Mouse (Mus musculus) kidney, embryonic 15.5 days (tissue): ENCODE results near the gene Flot2. TPM values are rescaled to one million over a fixed set of nuclear protein-coding genes. Genes with fewer than 3 reads are reported as not detected.

Experiments
- ATAC-seq: fragments of 200-750 bp; cut with Nextera tagmentation; replicated peaks from 2 replicates; pipeline ENCODE4 v1.8.0; 2017; ENCODE audit warnings: moderate TSS enrichment; ENCODE audit not compliant: low FRiP score
- H3K27ac ChIP-seq: fragments of 300-500 bp; sonication (generic); 2 replicates; pipeline ENCODE4 v1.5.1; 2015; ENCODE audit warnings: mild to moderate bottlenecking, inconsistent platforms
- H3K27me3 ChIP-seq: fragments of 300-500 bp; sonication (generic); 2 replicates; pipeline ENCODE4 v1.6.1; 2015; ENCODE audit warnings: inconsistent platforms
- H3K36me3 ChIP-seq: fragments of 300-500 bp; sonication (generic); 2 replicates; pipeline ENCODE4 v1.6.1; 2015; ENCODE audit warnings: inconsistent platforms
- H3K4me1 ChIP-seq: fragments of 300-500 bp; sonication (generic); 2 replicates; pipeline ENCODE4 v1.6.1; 2015; ENCODE audit warnings: inconsistent platforms
- H3K4me2 ChIP-seq: fragments of 300-500 bp; sonication (generic); 2 replicates; pipeline ENCODE4 v1.6.1; 2015; ENCODE audit warnings: moderate library complexity, mild to moderate bottlenecking, inconsistent platforms
- H3K4me3 ChIP-seq: fragments of 300-500 bp; sonication (generic); replicated peaks from 2 replicates; pipeline ENCODE4 v1.5.1; 2015; ENCODE audit warnings: mild to moderate bottlenecking, inconsistent platforms
- H3K9ac ChIP-seq: fragments of 300-500 bp; sonication (generic); 2 replicates; pipeline ENCODE4 v1.6.1; 2015; ENCODE audit warnings: mild to moderate bottlenecking, inconsistent platforms
- H3K9me3 ChIP-seq: fragments of 300-500 bp; sonication (generic); replicated peaks from 2 replicates; pipeline ENCODE4 v1.6.1; 2016; ENCODE audit warnings: inconsistent platforms
- WGBS: fragments of 180-500 bp; shearing (Covaris S2); methylation state at CpG from one replicate; pipeline ENCODE4 v1.1.7; 2015; ENCODE audit warnings: mixed read lengths; 5-methylcytosine and 5-hydroxymethylcytosine counted together
- polyA plus RNA-seq: library from polyadenylated mRNA; unstranded; fragments of >200 nt; fragmentation: Nextera tagmentation; extraction: Ambion mirVana; gene quantifications from 2 replicates; pipeline ENCODE4 v1.2.1, GENCODE M21; 2015

Gene Flot2
- 46.1 and 53.2 TPM in 2 replicates for polyA plus RNA-seq

DNA sequence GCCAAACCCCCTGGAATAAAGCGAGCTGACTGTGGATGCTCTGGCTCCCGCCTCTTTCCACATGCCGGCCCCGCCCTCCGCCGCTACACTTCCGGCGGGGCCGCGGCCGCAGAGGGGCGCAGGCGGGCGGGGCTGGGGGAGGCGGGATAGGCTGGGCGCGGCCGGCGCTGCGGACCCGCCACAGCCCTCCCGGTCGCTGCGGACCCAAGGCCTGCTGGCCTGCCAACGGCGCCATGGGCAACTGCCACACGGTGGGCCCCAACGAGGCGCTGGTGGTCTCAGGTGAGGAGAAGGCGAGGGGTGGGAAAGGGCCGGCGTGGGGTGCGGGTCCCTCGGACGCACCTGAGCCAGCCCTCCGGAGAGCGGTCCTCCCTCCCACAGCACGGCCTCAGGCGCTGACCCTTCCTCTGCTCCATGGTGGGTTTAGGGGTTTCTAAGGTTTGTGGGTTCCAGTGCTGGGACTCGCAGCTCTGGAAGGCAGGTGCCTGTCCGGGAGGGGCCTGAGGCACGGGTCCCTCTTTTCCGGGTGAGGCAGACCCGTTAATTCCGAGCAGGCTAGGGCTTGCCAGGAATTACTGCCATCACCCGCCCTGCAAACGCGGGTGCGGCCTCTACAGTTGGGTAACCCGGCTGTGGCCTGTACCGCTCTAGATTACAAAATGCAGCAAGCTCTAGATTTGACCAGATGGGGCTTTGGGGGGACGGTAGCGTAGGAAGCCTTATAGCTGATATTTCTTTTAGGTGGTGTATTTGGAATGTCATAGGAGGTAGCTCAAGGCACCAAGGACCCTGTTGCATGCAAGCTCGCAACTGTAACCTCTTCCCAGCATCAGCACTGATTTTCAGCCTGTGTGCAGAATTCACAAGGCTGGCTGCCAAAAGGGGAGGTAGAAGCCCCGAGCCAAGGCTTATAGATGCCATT lies at the start of gene Flot2:
TSS of gene Flot2 (plus strand) at position 101 of the 922 bp plus-strand sequence.
- WGBS: 3% methylated on average over 55 of the region's 55 CpGs

DNA sequence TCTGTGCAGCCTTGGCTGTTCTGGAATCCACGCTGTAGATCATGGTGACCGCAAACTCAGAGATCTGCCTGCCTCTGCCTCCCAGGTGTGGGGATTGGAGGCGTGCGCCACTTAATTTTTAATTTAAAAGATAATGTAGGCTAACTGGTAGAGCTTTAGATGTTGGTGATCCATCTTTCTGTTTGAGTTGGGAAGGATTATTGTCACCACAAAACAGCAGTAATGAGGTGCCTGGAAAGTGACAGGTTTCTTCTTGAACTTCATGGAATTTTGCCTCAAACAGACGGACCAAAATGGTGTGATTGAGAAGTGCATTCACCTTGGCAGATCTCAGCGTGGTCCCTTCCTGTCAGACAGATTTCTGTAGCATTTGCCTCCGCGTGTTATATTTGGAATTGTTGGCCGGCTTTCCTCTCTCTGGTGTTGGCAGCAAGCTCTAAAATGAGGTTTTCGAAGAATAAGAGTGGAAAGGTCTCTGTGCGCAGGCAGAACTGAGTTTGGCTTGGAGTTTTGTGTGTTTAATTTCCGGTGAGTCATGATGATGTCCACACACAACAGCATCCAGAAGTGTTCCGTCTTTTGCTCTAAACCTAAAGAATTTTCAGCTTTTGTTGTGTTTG lies 48.5 kb upstream of the Flot2 start:
- Histone ChIP-seq H3K36me3 (peaks cover 63% of the 10 kb centered on the region), H3K27ac (no peak overlapping the region), H3K27me3 (no peaks in the 10 kb centered on the region), H3K4me1 (peaks cover 16% of the 10 kb centered on the region), H3K9ac (no peak overlapping the region), H3K9me3 (no peaks in the 10 kb centered on the region), H3K4me2 (no peak overlapping the region), H3K4me3 (no peak overlapping the region)
- 95% methylated on average over 13 of the region's 13 CpGs for WGBS
- no peak for ATAC-seq

More for the DNA sequence above, at the start of gene Flot2:
- Histone ChIP-seq H3K27ac (peak within 1 kb of the TSS; percentile 85), H3K36me3 (peaks cover 22% of the 10 kb centered on the region), H3K4me2 (peak within 1 kb of the TSS; percentile 91), H3K4me1 (peaks cover 31% of the 10 kb centered on the region), H3K4me3 (peak within 1 kb of the TSS; percentile 94), H3K9me3 (no peaks in the 10 kb centered on the region), H3K9ac (peak within 1 kb of the TSS; percentile 91), H3K27me3 (no peaks in the 10 kb centered on the region)
- peak; percentile 91 for ATAC-seq

DNA sequence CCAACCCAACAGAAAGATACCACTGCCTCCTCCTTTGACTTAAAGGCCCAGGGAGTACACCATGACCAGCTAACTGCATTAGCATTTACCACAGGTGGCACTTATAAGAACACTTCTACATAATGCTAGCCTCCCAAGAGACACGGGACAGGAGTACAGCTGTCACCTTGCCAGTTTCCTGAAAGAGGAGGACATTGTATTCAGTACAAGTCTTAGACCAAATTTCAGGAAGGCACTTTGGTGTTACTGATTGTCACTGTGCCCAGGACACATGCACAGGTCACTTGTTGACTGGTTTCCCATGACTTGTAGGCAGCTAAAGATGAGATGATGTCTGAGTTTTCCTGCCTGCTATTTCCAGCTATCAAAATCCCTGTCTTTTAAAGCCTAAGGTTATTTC lies 42.2 kb upstream of the Flot2 start:
- Histone ChIP-seq H3K4me1 (no peaks in the 10 kb centered on the region), H3K4me2 (no peak overlapping the region), H3K4me3 (no peak overlapping the region), H3K9ac (no peak overlapping the region), H3K36me3 (peaks cover 52% of the 10 kb centered on the region), H3K27ac (no peak overlapping the region), H3K9me3 (no peaks in the 10 kb centered on the region), H3K27me3 (no peaks in the 10 kb centered on the region)
- 77% methylated on average over 1 of the region's 1 CpGs for WGBS
- no peak for ATAC-seq

DNA sequence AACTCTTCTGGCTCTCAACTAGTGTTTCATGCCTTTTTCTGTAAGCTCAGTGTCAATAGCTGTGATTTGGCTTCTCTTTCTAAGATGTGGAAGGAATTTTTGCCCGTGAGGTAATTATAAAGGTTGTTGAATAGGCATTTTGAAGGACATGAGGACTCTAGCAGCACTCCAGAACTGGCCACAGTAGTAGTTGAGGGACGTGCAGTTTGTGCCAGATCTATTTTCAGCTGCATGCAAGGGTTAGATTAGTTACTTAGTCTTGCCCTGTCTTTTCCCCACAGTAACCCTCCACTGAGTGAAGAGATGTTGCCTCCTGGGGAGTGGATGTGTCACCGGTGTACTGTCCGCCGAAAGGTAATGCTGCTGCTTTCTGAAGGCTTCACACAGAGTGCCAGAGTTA lies 31.3 kb upstream of the Flot2 start:
- Histone ChIP-seq H3K9ac (no peak overlapping the region), H3K27me3 (no peaks in the 10 kb centered on the region), H3K4me3 (no peak overlapping the region), H3K4me2 (no peak overlapping the region), H3K36me3 (peaks cover 79% of the 10 kb centered on the region), H3K9me3 (no peaks in the 10 kb centered on the region), H3K4me1 (0 out of 2 replicates have a peak, but pooled peaks cover 3% of the 10 kb centered on the region), H3K27ac (no peak overlapping the region)
- no peak for ATAC-seq
- 92% methylated on average over 5 of the region's 5 CpGs for WGBS

DNA sequence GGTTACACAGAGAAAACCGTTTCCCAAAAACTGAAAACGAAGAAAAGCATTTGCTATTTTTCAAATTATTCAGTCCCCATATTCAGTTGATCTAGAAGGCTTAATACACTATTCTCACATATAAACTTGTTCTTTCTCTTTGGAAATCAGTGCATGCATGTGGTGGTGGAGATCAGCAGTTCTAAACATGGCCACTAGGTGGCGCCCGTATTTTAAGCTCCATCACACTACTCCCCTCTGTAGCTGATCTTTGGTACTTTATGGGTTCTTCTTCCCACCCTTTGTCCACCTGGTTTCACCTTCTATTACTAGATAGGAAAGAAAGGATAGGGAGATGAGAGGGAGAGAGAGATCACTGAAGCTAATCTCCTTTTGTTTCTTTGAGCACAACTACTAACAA lies 18.1 kb upstream of the Flot2 start:
- no peak overlapping the region for H3K27ac ChIP-seq
- no peaks in the 10 kb centered on the region for H3K4me1 ChIP-seq
- no peak overlapping the region for H3K4me3 ChIP-seq
- no peaks in the 10 kb centered on the region for H3K27me3 ChIP-seq
- H3K4me2 ChIP-seq: no peak overlapping the region
- ATAC-seq: no peak
- no peak overlapping the region for H3K9ac ChIP-seq
- WGBS: 22% methylated on average over 4 of the region's 4 CpGs
- no peaks in the 10 kb centered on the region for H3K9me3 ChIP-seq
- H3K36me3 ChIP-seq: peaks cover 93% of the 10 kb centered on the region

DNA sequence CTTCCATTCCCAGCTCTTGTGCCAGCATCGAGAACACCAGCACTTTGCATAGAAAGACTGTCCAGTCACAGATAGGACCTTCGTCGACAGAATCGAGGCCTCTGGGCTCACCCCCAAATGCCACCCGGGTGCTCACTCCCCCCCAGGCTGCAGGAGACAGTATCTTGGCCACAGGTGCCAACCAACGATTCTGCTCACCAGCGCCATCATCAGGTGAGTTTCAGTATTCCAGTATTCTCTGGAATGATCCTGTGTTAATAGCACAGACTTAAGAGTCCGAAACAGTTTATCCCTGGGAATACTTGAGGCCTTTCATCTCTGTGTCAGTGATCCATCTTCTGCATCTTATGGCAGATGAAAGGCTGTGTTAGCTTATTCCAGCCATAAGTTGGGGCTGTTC lies 14.1 kb upstream of the Flot2 start:
- Histone ChIP-seq H3K4me3 (no peak overlapping the region), H3K36me3 (peaks cover 92% of the 10 kb centered on the region), H3K9ac (no peak overlapping the region), H3K4me2 (no peak overlapping the region), H3K27me3 (no peaks in the 10 kb centered on the region), H3K27ac (no peak overlapping the region), H3K9me3 (no peaks in the 10 kb centered on the region), H3K4me1 (no peaks in the 10 kb centered on the region)
- ATAC-seq: no peak
- WGBS: 88% methylated on average over 8 of the region's 8 CpGs

DNA sequence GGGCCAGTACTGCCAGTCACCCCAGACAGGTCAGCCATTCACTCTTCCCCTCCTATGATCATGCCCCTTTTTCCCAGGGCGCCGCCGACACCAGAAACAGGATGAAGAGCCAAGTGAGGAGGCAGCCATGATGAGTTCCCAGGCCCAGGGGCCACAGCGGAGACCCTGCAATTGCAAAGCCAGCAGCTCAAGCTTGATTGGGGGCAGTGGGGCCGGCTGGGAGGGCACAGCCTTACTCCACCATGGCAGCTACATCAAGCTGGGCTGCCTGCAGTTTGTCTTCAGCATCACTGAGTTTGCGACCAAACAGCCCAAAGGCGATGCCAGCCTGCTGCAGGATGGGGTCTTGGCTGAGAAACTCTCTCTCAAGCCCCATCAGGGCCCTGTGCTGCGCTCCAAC lies 8.5 kb upstream of the Flot2 start:
- Histone ChIP-seq H3K4me2 (no peak overlapping the region), H3K27me3 (no peaks in the 10 kb centered on the region), H3K4me1 (peaks cover 33% of the 10 kb centered on the region), H3K36me3 (peaks cover 62% of the 10 kb centered on the region), H3K9ac (no peak overlapping the region), H3K27ac (no peak overlapping the region), H3K9me3 (no peaks in the 10 kb centered on the region), H3K4me3 (no peak overlapping the region)
- no peak for ATAC-seq
- 81% methylated on average over 8 of the region's 8 CpGs for WGBS

DNA sequence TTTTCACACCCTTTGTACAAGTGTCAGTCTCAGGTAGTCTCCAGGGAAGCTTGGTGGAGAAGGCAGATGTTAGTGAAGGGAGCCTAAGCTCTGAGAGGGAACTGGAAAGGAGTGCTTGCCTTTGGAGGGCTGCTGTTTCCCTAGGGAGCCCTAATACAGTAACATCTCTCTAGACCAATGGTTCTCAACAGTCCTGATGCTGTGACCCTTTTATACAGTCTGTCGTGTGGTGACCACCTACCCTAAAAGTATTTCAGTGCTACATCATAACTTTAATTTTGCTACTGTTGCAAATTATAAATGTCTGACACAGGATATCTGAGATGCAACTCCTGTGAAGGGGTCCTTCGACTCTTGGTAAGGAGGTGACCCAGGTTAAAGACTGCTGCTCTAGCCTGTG lies 7.1 kb upstream of the Flot2 start:
- Histone ChIP-seq H3K9me3 (no peaks in the 10 kb centered on the region), H3K36me3 (peaks cover 59% of the 10 kb centered on the region), H3K27ac (peak overlapping the region; percentile 32; the same call in 1 of the 2 replicates), H3K9ac (no peak overlapping the region), H3K4me2 (0 out of 2 replicates have a peak overlapping the region, but pooled peaks have one; percentile 95), H3K4me1 (peaks cover 33% of the 10 kb centered on the region), H3K4me3 (no peak overlapping the region), H3K27me3 (no peaks in the 10 kb centered on the region)
- no peak for ATAC-seq
- 53% methylated on average over 2 of the region's 2 CpGs for WGBS

DNA sequence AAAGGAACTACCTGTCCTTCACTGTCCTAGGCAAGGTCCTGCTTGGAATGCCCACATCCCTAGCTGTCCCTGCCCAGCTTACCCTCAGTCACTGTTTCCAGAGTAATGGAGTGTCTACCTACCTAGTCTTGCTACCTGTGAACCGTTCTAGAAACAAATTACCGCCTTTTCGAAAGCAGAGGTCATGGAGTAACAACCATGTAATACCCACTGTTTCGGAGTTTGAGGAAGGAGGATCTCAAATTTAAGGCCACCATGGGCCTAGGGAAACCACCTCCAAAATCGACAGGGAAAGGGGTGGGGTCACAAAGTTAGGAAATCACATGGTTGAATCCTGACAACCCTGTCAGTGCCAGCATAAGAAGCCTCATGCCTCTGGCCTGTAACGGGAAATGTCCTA lies 6.3 kb upstream of the Flot2 start:
- peak overlapping the region; percentile 79; the same call in 1 of the 2 replicates for H3K9ac ChIP-seq
- no peaks in the 10 kb centered on the region for H3K9me3 ChIP-seq
- peaks cover 51% of the 10 kb centered on the region for H3K36me3 ChIP-seq
- no peak; the same call in 1 of the 2 replicates for ATAC-seq
- 36% methylated on average over 6 of the region's 6 CpGs for WGBS
- peaks cover 33% of the 10 kb centered on the region for H3K4me1 ChIP-seq
- peak overlapping the region; percentile 94 for H3K27ac ChIP-seq
- peak overlapping the region; percentile 95 for H3K4me2 ChIP-seq
- no peaks in the 10 kb centered on the region for H3K27me3 ChIP-seq
- H3K4me3 ChIP-seq: peak overlapping the region; percentile 69

DNA sequence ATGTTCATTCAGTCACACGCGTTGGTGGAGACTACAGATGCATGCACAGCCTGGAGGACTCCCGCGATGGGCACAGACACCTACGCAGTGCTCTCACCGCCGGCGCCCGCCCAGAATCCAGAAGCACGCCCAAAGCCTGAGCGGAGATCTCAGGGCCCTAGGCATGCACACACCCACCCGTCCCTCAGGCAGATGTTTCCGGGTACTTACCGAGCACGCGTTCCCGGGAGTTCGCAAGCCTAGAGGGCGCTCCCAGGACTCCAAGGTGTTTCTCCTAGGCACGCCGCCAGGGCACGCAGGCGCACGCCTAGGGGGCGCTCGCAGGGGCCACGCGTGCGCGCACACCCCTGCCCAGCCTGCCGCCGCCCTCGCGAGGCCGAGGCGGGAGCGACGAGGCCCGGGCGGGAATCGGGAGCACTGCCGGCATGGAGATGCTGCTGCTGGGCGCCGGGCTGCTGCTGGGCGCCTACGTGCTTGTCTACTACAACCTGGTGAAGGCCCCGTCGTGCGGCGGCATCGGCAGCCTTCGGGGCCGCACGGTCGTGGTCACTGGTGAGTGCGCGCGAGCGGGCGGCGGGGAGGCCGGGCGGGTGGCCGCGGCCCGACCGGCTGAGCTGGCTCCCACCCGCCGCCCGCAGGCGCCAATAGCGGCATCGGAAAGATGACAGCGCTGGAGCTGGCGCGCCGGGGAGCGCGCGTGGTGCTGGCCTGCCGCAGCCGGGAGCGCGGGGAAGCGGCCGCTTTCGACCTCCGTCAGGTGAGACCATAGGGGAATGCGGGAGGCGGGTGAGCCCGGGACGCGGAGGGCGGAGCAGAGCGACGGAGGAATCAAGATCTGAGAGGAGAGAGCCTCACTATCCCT lies 5.6 kb upstream of the Flot2 start, which contains the start of gene Dhrs13:
TSS of gene Dhrs13 (plus strand) at position 334 of the 862 bp plus-strand sequence.
- Histone ChIP-seq H3K36me3 (peaks cover 43% of the 10 kb centered on the region), H3K27ac (peak within 1 kb of the TSS; percentile 94), H3K27me3 (no peaks in the 10 kb centered on the region), H3K4me1 (peaks cover 41% of the 10 kb centered on the region), H3K4me2 (peak within 1 kb of the TSS; percentile 95), H3K9me3 (no peaks in the 10 kb centered on the region), H3K4me3 (peak within 1 kb of the TSS; percentile 69), H3K9ac (peak within 1 kb of the TSS; percentile 79)
- whole genome bisulfite sequencing: under 1% methylated on average over 96 of the region's 96 CpGs
- peak; percentile 87 for ATAC-seq

DNA sequence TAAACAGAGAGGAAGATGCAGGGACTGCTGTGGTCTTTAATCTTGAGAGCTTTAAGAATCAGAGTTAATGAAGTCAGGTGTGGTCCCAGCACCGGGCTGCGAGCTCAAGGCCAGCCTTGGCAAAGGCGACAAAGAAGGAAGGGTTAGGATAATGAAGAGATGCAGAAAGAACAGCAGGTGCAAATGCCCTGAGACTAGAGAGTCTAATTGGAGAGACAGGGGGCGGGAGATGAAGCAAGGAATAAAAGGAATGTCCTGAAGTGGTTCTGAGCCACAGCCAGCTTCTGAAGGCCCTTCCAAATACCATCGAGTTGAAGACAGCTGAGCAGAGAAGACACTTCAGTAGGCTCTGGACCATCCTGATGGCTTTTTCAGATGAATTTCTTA lies 4.9 kb upstream of the Flot2 start:
- no peak for ATAC-seq
- Histone ChIP-seq H3K9ac (peak overlapping the region; percentile 79), H3K27me3 (no peaks in the 10 kb centered on the region), H3K4me3 (peak overlapping the region; percentile 69), H3K4me1 (peaks cover 47% of the 10 kb centered on the region), H3K27ac (peak overlapping the region; percentile 94), H3K9me3 (no peaks in the 10 kb centered on the region), H3K4me2 (peak overlapping the region; percentile 95), H3K36me3 (peaks cover 37% of the 10 kb centered on the region)
- 14% methylated on average over 5 of the region's 5 CpGs for WGBS
